Mouse (Mus musculus): ENCODE measurements around the gene 4930539E08Rik. TPM values are rescaled to one million over a fixed set of nuclear protein-coding genes. Genes with fewer than 3 reads are reported as not detected.

Gene 4930539E08Rik
- polyA plus RNA-seq, 1 experiment from 2014 or later, result 0.27 TPM

DNA sequence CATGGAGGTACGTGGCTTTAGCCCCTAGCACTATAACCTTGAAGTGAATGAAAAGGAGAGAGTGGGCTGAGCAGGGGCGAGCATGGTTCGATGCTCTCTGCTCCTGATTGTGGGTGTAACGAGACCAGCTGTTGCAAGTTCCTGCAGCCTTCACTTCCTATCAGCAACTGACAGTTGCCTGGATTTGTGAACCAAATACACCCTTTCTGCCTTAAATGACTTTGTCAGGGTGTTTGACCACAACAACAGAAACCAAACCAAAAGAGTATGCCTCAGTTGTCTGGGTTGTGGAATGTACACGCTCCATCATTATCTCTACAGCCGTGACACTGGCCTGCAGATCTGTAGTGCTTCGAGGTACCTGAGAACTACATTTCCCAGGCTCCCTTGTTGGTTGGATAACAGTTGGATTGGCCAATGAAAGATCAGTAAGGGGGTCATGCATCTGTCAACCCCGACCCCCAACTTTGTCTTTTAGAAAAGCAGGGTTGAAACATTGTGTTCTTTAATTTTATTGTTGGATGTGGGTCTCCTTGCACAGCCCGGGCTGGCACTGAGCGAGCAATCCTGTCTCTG lies 31.1 kb downstream of the 4930539E08Rik start:
- H3K9me3 ChIP-seq, result no peaks in the 10 kb centered on the region
- H3K4me3 ChIP-seq, result no peak overlapping the region
- no peak overlapping the region for H3K27ac ChIP-seq
- no peak overlapping the region for H3K4me2 ChIP-seq
- H3K9ac ChIP-seq, result no peak overlapping the region
- H3K27me3 ChIP-seq, result peaks cover 14% of the 10 kb centered on the region; the same call in 1 of the 2 replicates
- WGBS, result 70% methylated on average over 10 of the region's 10 CpGs
- peaks cover 6% of the 10 kb centered on the region for H3K4me1 ChIP-seq
- no peak for ATAC-seq (ENCODE audit: insufficient number of reproducible peaks, low FRiP score, low TSS enrichment, low read depth)
- no peaks in the 10 kb centered on the region for H3K36me3 ChIP-seq

DNA sequence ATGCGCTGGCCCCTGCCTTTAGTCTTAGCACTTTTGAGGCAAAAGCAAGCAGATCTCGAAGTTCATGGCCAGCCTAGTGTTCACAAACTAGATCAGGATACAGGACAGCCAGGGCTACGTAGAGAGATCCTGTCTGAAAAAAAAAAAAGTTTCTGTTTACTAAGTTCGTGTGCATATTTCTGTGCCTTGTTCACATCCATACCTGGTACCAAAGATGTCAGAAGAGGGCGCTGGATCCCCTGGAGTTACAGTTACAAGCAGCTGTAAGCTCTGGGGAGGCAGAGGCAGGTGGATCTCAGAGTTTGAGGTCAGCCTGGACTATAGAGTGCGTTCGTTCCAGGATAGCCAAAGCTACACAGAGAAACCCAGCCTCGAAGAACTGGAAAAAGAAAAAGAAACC lies 32.3 kb downstream of the 4930539E08Rik start:
- 52% methylated on average over 8 of the region's 8 CpGs for WGBS
- Histone ChIP-seq H3K4me3 (no peak overlapping the region), H3K27me3 (peaks cover 14% of the 10 kb centered on the region; the same call in 1 of the 2 replicates), H3K4me2 (no peak overlapping the region), H3K9me3 (no peaks in the 10 kb centered on the region), H3K36me3 (no peaks in the 10 kb centered on the region), H3K4me1 (peaks cover 6% of the 10 kb centered on the region), H3K27ac (no peak overlapping the region), H3K9ac (no peak overlapping the region)
- ATAC-seq (ENCODE audit: insufficient number of reproducible peaks, low FRiP score, low TSS enrichment, low read depth), result no peak

DNA sequence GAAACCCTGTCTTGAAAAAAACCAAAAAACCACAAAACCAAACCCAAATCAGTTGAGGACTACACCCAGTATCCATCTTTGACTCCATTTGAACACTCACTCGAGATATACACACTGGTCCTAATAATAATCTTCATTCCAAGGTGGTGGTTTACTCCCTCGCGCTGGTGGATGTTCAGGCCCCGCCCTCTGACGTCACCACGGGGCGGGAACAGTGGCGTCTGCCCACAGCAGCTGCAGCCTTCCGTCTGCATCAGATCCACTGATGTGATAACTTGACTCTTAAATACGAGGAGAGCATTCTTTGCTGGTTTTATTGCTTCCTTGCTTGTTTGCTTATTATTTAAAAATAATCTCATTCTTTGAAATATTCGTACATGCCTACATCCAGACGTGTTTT lies 32.8 kb downstream of the 4930539E08Rik start:
- H3K4me1 ChIP-seq, result peaks cover 6% of the 10 kb centered on the region
- no peak overlapping the region for H3K27ac ChIP-seq
- ATAC-seq (ENCODE audit: insufficient number of reproducible peaks, low FRiP score, low TSS enrichment, low read depth), result no peak
- H3K9ac ChIP-seq, result no peak overlapping the region
- H3K27me3 ChIP-seq, result peaks cover 14% of the 10 kb centered on the region; the same call in 1 of the 2 replicates
- H3K4me3 ChIP-seq, result no peak overlapping the region
- no peaks in the 10 kb centered on the region for H3K9me3 ChIP-seq
- no peak overlapping the region for H3K4me2 ChIP-seq
- WGBS, result 5% methylated on average over 12 of the region's 12 CpGs
- no peaks in the 10 kb centered on the region for H3K36me3 ChIP-seq

DNA sequence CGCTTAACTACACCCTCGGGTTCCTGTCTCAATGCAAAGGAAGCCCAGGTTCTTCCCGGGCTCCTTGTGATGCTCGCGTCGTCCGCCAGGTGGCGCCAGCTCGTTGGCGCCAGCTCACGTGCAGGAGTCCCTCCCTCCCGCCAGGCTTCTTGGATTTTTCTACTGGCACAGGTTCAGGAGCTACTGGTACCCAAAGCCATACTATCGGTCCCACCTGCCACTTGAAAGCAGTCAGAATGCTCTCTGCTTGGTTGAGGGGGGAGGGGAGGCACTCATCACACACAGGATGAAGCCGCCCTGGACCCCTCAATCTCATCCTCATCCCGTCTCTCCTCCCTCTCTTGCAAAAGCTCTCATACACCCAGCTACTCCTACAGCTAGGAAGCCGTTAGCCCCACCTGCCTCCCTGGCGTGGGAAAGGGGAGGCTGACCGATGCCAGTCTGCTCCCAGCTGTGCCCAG lies 35.2 kb downstream of the 4930539E08Rik start:
- Histone ChIP-seq H3K27ac (no peak overlapping the region), H3K9ac (no peak overlapping the region), H3K36me3 (no peaks in the 10 kb centered on the region), H3K4me3 (peak overlapping the region; percentile 9; the same call in 1 of the 2 replicates), H3K4me1 (peaks cover 21% of the 10 kb centered on the region), H3K27me3 (peaks cover 14% of the 10 kb centered on the region; the same call in 1 of the 2 replicates), H3K9me3 (no peaks in the 10 kb centered on the region), H3K4me2 (peak overlapping the region; percentile 39)
- WGBS, result 6% methylated on average over 18 of the region's 18 CpGs
- ATAC-seq (ENCODE audit: insufficient number of reproducible peaks, low FRiP score, low TSS enrichment, low read depth), result no peak

DNA sequence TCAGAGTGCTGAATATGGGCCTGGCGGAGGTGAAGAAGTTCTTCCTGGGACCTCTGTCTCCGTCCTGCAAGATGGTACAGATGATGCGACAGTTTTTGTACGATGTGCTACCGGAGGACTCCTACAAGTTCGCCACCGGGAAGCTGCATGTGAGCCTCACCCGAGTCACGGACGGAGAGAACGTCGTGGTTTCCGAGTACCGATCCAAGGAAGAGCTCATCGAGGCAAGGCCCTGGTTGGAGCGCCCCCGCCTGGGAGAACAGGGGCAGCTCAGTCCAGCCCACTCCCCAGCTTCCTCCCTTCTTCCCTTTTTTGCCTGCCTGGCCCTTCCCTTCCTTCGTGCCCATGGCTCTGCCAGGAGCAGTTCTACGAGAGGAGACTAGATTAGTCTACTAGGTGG lies 38.3 kb downstream of the 4930539E08Rik start:
- H3K9me3 ChIP-seq, result no peaks in the 10 kb centered on the region
- no peak overlapping the region for H3K27ac ChIP-seq
- WGBS, result 21% methylated on average over 19 of the region's 19 CpGs
- no peak overlapping the region for H3K9ac ChIP-seq
- no peak overlapping the region for H3K4me3 ChIP-seq
- H3K36me3 ChIP-seq, result no peaks in the 10 kb centered on the region
- peaks cover 10% of the 10 kb centered on the region; the same call in 1 of the 2 replicates for H3K27me3 ChIP-seq
- peaks cover 23% of the 10 kb centered on the region for H3K4me1 ChIP-seq
- ATAC-seq (ENCODE audit: insufficient number of reproducible peaks, low FRiP score, low TSS enrichment, low read depth), result no peak
- 0 out of 2 replicates have a peak overlapping the region, but pooled peaks have one; percentile 8 for H3K4me2 ChIP-seq

DNA sequence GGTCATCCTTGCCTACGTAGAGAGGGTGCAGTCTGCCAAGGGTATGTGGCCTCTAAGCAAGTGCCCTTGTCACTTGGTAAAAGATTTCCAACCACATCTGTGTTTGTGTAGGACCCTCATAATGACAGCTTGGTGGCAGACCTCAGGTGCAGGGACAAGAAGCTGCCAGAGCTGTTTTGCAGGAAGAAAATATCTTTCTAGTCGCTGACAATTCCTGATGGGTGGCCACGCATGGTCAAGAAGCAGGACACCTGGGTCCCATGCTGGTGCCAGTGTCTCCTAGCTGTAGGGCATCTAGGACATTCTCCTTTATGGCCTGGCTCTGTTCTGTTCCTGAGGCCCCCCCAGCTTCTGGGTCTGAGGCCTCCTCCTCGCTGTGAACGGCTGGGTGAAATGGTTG lies 38.8 kb downstream of the 4930539E08Rik start:
- no peak for ATAC-seq (ENCODE audit: insufficient number of reproducible peaks, low FRiP score, low TSS enrichment, low read depth)
- Histone ChIP-seq H3K4me2 (0 out of 2 replicates have a peak overlapping the region, but pooled peaks have one; percentile 8), H3K4me1 (peaks cover 23% of the 10 kb centered on the region), H3K36me3 (no peaks in the 10 kb centered on the region), H3K9ac (no peak overlapping the region), H3K9me3 (no peaks in the 10 kb centered on the region), H3K27ac (no peak overlapping the region), H3K4me3 (no peak overlapping the region), H3K27me3 (peaks cover 7% of the 10 kb centered on the region; the same call in 1 of the 2 replicates)
- 59% methylated on average over 5 of the region's 5 CpGs for WGBS

DNA sequence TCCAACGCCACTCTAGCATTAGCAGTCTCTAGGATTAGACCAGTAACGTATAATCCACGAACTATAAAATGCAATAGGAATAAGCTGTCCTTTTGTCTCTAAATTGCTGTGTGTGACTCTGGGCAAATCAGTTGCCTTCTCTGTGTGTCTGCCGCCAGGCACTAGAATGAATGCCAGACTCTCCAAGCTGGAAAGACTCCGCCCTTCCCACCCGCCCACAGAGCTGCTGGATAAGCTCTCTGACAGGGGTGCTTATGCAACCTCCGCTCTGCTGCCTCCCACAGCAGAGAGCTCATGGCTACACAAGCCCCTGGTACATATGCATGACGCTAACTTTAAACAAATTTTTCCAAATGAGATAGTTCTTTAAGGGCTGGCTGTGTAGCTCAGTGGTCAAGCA lies 39.8 kb downstream of the 4930539E08Rik start:
- H3K4me2 ChIP-seq, result no peak overlapping the region
- H3K27me3 ChIP-seq, result no peaks in the 10 kb centered on the region; the same call in 1 of the 2 replicates
- peaks cover 23% of the 10 kb centered on the region for H3K4me1 ChIP-seq
- H3K4me3 ChIP-seq, result no peak overlapping the region
- WGBS, result 36% methylated on average over 8 of the region's 8 CpGs
- H3K9me3 ChIP-seq, result no peaks in the 10 kb centered on the region
- H3K36me3 ChIP-seq, result no peaks in the 10 kb centered on the region
- H3K27ac ChIP-seq, result no peak overlapping the region
- no peak for ATAC-seq (ENCODE audit: insufficient number of reproducible peaks, low FRiP score, low TSS enrichment, low read depth)
- no peak overlapping the region for H3K9ac ChIP-seq

DNA sequence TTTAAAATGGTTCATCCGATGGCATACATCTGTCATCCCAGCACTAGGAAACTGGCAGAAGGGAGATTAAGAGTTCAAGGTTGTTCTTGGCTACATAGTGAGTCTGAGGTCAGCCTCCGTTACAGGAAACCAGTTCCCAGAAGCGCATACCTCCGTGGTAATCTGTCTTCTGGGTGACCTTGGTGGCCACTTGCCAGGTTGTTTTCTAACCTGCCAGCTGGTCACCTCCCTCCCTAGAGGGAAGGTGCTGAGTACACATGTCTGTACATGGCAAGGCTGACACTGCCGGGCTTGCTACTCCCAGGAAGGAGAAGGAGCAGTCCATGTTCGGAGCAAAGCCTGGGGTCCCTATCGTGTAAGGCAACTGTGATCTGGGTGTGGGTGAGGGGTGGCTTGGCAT lies 40.3 kb downstream of the 4930539E08Rik start:
- Histone ChIP-seq H3K36me3 (no peaks in the 10 kb centered on the region), H3K9ac (no peak overlapping the region), H3K9me3 (no peaks in the 10 kb centered on the region), H3K27ac (no peak overlapping the region), H3K27me3 (no peaks in the 10 kb centered on the region; the same call in 1 of the 2 replicates), H3K4me1 (peaks cover 19% of the 10 kb centered on the region), H3K4me2 (no peak overlapping the region), H3K4me3 (no peak overlapping the region)
- 56% methylated on average over 7 of the region's 7 CpGs for WGBS
- ATAC-seq (ENCODE audit: insufficient number of reproducible peaks, low FRiP score, low TSS enrichment, low read depth), result no peak

DNA sequence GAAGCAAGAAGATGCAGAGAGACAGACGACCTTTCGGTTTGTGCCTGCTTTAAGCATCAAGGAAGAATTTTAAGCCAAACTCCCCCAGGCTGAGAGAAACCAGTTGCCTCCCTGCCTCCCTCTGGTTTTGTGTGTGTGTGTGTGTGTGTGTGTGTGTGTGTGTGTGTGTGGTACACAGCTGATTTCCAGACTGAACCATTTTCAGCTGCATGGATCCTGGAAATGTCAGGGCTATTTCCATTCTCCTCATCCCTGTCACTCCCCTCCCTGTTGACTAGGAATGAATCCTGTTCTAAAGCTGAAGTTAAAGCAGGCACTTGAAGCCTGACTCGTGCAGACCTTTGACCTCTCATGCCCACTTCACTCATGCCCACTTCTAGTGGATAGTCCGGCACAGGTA lies 40.9 kb downstream of the 4930539E08Rik start:
- no peak for ATAC-seq (ENCODE audit: insufficient number of reproducible peaks, low FRiP score, low TSS enrichment, low read depth)
- Histone ChIP-seq H3K27ac (no peak overlapping the region), H3K4me1 (peaks cover 20% of the 10 kb centered on the region), H3K36me3 (no peaks in the 10 kb centered on the region), H3K9me3 (no peaks in the 10 kb centered on the region), H3K4me3 (no peak overlapping the region), H3K4me2 (no peak overlapping the region), H3K9ac (no peak overlapping the region), H3K27me3 (no peaks in the 10 kb centered on the region; the same call in 1 of the 2 replicates)
- WGBS, result 84% methylated on average over 4 of the region's 4 CpGs

DNA sequence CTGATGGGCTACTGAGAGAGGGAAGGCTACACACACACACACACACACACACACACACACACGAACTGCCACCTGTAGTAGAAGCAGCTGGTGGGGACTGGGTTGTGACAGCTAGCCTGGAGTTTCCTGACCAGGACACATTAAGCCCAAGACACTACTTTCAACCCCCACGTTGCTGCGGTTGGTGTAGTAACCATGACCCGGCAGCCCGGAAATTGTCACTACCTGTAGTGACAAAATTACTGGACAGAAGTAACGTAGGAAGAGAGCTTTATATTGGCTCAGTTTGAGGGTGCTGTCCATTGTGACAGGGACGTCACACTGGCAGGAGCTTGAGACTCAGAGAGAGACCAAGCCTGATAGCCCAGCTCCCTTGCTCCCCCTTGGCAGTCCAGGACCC lies 42.8 kb downstream of the 4930539E08Rik start:
- Histone ChIP-seq H3K27ac (no peak overlapping the region), H3K9me3 (no peaks in the 10 kb centered on the region), H3K4me1 (peaks cover 20% of the 10 kb centered on the region), H3K4me2 (no peak overlapping the region), H3K27me3 (no peaks in the 10 kb centered on the region; the same call in 1 of the 2 replicates), H3K36me3 (no peaks in the 10 kb centered on the region), H3K9ac (no peak overlapping the region), H3K4me3 (no peak overlapping the region)
- 87% methylated on average over 7 of the region's 7 CpGs for WGBS
- ATAC-seq (ENCODE audit: insufficient number of reproducible peaks, low FRiP score, low TSS enrichment, low read depth), result no peak

DNA sequence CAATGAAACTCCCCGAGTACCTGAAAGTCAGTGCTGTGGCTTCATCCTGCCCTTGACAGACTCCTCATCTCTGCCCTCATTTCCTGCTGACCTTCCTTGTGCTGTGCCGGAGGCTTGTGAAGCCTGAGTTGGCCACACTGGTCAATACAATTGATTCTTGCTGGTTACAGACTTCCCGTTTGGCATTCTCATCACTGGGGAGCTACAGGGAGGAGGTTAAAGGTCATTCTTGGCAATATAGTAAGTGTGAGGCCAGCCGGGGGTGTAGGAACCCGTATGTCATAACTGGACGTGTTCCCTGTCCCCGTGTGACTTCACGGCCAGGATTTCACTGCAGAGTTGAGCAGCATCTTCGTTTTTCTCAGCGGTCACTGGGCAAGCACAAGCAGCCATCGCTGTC lies 43.3 kb downstream of the 4930539E08Rik start:
- H3K36me3 ChIP-seq, result no peaks in the 10 kb centered on the region
- peaks cover 18% of the 10 kb centered on the region for H3K4me1 ChIP-seq
- H3K27ac ChIP-seq, result no peak overlapping the region
- no peak overlapping the region for H3K4me2 ChIP-seq
- H3K4me3 ChIP-seq, result no peak overlapping the region
- no peak overlapping the region for H3K9ac ChIP-seq
- no peaks in the 10 kb centered on the region for H3K9me3 ChIP-seq
- ATAC-seq (ENCODE audit: insufficient number of reproducible peaks, low FRiP score, low TSS enrichment, low read depth), result no peak
- 77% methylated on average over 11 of the region's 11 CpGs for WGBS
- no peaks in the 10 kb centered on the region for H3K27me3 ChIP-seq

DNA sequence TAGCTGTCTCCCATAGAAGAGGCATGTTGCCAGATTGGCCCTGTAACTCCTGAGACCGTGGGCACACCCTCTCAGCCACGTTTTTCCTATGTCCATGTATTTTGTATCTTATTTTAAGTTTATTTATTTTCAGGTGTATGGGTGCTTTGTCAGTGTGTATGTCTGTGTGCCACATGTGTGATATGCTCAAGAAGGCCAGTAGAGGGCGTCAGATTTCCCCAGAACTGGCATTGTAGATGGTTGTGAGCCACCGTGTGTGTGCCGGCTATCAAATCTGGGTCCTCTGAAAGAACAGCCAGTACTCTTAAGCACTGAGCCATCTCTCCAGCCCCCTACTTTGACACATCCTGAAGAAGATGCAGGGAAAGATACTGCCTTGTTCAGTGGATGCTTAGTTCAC lies 44.7 kb downstream of the 4930539E08Rik start:
- WGBS, result 71% methylated on average over 5 of the region's 5 CpGs
- no peak for ATAC-seq (ENCODE audit: insufficient number of reproducible peaks, low FRiP score, low TSS enrichment, low read depth)
- H3K27me3 ChIP-seq, result no peaks in the 10 kb centered on the region
- H3K36me3 ChIP-seq, result no peaks in the 10 kb centered on the region
- no peaks in the 10 kb centered on the region for H3K9me3 ChIP-seq
- peaks cover 9% of the 10 kb centered on the region for H3K4me1 ChIP-seq
- no peak overlapping the region for H3K27ac ChIP-seq
- no peak overlapping the region for H3K4me2 ChIP-seq
- no peak overlapping the region for H3K9ac ChIP-seq
- H3K4me3 ChIP-seq, result no peak overlapping the region
